Mouse (Mus musculus): ENCODE data around the gene Mreg.
A peak's percentile ranks its signal among the peaks of the same experiment; 100 is the strongest.

Mreg gene

GRCm38 (mm10) chr1:72188142-72188738, 23.9 kb downstream of the Mreg start:
- no peak for DNase-seq

- DNase-seq, result no peak
Measured at GRCm38 (mm10) chr1:72187486-72187885, 24.6 kb downstream of the Mreg start.

GRCm38 (mm10) chr1:72186151-72186550, 26.0 kb downstream of the Mreg start:
- peak; percentile 11 for DNase-seq

- no peak for DNase-seq
Measured at GRCm38 (mm10) chr1:72183554-72183953, 28.6 kb downstream of the Mreg start.

- DNase-seq, result peak; percentile 29
Measured at GRCm38 (mm10) chr1:72182930-72183499, 29.1 kb downstream of the Mreg start.

- no peak for DNase-seq
Measured at GRCm38 (mm10) chr1:72179947-72180346, 32.2 kb downstream of the Mreg start.

- no peak for DNase-seq
Measured at GRCm38 (mm10) chr1:72176239-72176638, 35.9 kb downstream of the Mreg start.

GRCm38 (mm10) chr1:72174183-72174582, 37.9 kb downstream of the Mreg start:
- no peak for DNase-seq

GRCm38 (mm10) chr1:72173402-72174051, 38.6 kb downstream of the Mreg start:
- no peak for DNase-seq

- DNase-seq, result no peak
Measured at GRCm38 (mm10) chr1:72172788-72173187, 39.3 kb downstream of the Mreg start.

- no peak for DNase-seq
Measured at GRCm38 (mm10) chr1:72171001-72171860, 40.9 kb downstream of the Mreg start.

GRCm38 (mm10) chr1:72167024-72167423, 45.1 kb downstream of the Mreg start:
- DNase-seq, result no peak

- DNase-seq, result no peak
Measured at GRCm38 (mm10) chr1:72166468-72166814, 45.7 kb downstream of the Mreg start.

- DNase-seq, result peak; percentile 15
Measured at GRCm38 (mm10) chr1:72165723-72166467, 46.2 kb downstream of the Mreg start.

- no peak for DNase-seq
Measured at GRCm38 (mm10) chr1:72160321-72160720, 51.8 kb downstream of the Mreg start.

- DNase-seq, result no peak
Measured at GRCm38 (mm10) chr1:72145041-72145440, 67.1 kb downstream of the Mreg start.

GRCm38 (mm10) chr1:72144426-72144825, 67.7 kb downstream of the Mreg start:
- DNase-seq, result no peak

- peak; percentile 67 for DNase-seq
Measured at GRCm38 (mm10) chr1:72141893-72142480, 70.1 kb downstream of the Mreg start.

GRCm38 (mm10) chr1:72136101-72136500, 76.0 kb downstream of the Mreg start:
- no peak for DNase-seq

GRCm38 (mm10) chr1:72134534-72134933, 77.6 kb downstream of the Mreg start:
- no peak for DNase-seq

GRCm38 (mm10) chr1:72123434-72124297, 88.4 kb downstream of the Mreg start:
- peak; percentile 94 for DNase-seq

All from kidney, postnatal 10 days (tissue).